Mouse (Mus musculus) hindbrain, postnatal 0 days (tissue): ENCODE results near the gene Actrt1. TPM values are rescaled to one million over a fixed set of nuclear protein-coding genes. Genes with fewer than 3 reads are reported as not detected.

Experiments used
- ATAC-seq: fragments of 200-750 bp; cut with Nextera tagmentation; 2 replicates; pipeline ENCODE4 v1.8.0; 2017; ENCODE audit warnings: mild to moderate bottlenecking, moderate TSS enrichment, moderate library complexity
- DNase-seq: peaks from one replicate; pipeline ENCODE4 v3.0.0-alpha.2; 2015; ENCODE audit warnings: low spot score
- H3K27ac ChIP-seq: fragments of 300-500 bp; sonication (generic); 2 replicates; pipeline ENCODE4 v1.5.1; 2014; ENCODE audit warnings: mild to moderate bottlenecking
- H3K27me3 ChIP-seq: fragments of 300-500 bp; sonication (generic); 2 replicates; pipeline ENCODE4 v1.6.1; 2014; ENCODE audit warnings: low read length, mixed read lengths; ENCODE audit not compliant: insufficient read depth
- H3K36me3 ChIP-seq: fragments of 300-500 bp; sonication (generic); 2 replicates; pipeline ENCODE4 v1.6.1; 2014; ENCODE audit warnings: low read length, mixed read lengths; ENCODE audit not compliant: insufficient read depth
- H3K4me1 ChIP-seq: fragments of 300-500 bp; sonication (generic); 2 replicates; pipeline ENCODE4 v1.6.1; 2014; ENCODE audit warnings: antibody characterized with exemption, low read length, mixed read lengths; ENCODE audit not compliant: insufficient read depth
- H3K4me2 ChIP-seq: fragments of 300-500 bp; sonication (generic); 2 replicates; pipeline ENCODE4 v1.6.1; 2014; ENCODE audit warnings: low read depth, mild to moderate bottlenecking, low read length, moderate library complexity, mixed read lengths
- H3K4me3 ChIP-seq: fragments of 300-500 bp; sonication (generic); 2 replicates; pipeline ENCODE4 v1.5.1; 2014; ENCODE audit warnings: low read length
- H3K9ac ChIP-seq: fragments of 300-500 bp; sonication (generic); replicated peaks from 2 replicates; pipeline ENCODE4 v1.6.1; 2014; ENCODE audit warnings: mild to moderate bottlenecking, low read length, moderate library complexity, mixed read lengths
- H3K9me3 ChIP-seq: fragments of 300-500 bp; sonication (generic); 2 replicates; pipeline ENCODE4 v1.6.1; 2016; ENCODE audit warnings: low read length, mixed read lengths
- CTCF ChIP-seq: IDR thresholded peaks from 2 replicates; pipeline ENCODE4 v1.5.1; 2016; ENCODE audit warnings: antibody characterized with exemption, control low read depth, low read depth
- WGBS: fragments of 180-500 bp; shearing (Covaris S2); extraction: QIAGEN DNeasy Blood & Tissue Kit; methylation state at CpG from one replicate; pipeline ENCODE4 v1.1.7; 2014; 5-methylcytosine and 5-hydroxymethylcytosine counted together
- polyA plus RNA-seq: library from polyadenylated mRNA; unstranded; fragments of >200 nt; fragmentation: Nextera tagmentation; extraction: Ambion mirVana; gene quantifications from 2 replicates; pipeline ENCODE4 v1.2.1, GENCODE M21; 2015
- total RNA-seq: library from RNA; depleted of rRNA; stranded (reverse); fragments of >200 nt; gene quantifications from 2 replicates; pipeline ENCODE4 v1.2.3, GENCODE M21; 2014; rRNA removed

Actrt1 gene
- total RNA-seq (not detected in 2 replicates), polyA plus RNA-seq (not detected in 2 replicates)

GRCm38 (mm10) chrX:46328707-46329106 lies at the start of gene Actrt1:
Gene Actrt1, plus strand, starts transcription at chrX:46329007.
- H3K4me1 ChIP-seq, result no peaks in the 10 kb centered on the region
- ATAC-seq (no peak), DNase-seq (no peak)
- TF ChIP-seq CTCF, result no peak
- H3K9ac ChIP-seq, result no peak within 1 kb of the TSS
- no peak within 1 kb of the TSS for H3K4me3 ChIP-seq
- H3K27ac ChIP-seq, result no peak within 1 kb of the TSS
- H3K9me3 ChIP-seq, result no peaks in the 10 kb centered on the region
- H3K4me2 ChIP-seq, result no peak within 1 kb of the TSS
- no peaks in the 10 kb centered on the region for H3K36me3 ChIP-seq
- H3K27me3 ChIP-seq, result no peaks in the 10 kb centered on the region

- H3K9me3 ChIP-seq, result no peaks in the 10 kb centered on the region
- H3K9ac ChIP-seq, result no peak overlapping the region
- H3K27me3 ChIP-seq, result no peaks in the 10 kb centered on the region
- no peak for TF ChIP-seq CTCF
- H3K36me3 ChIP-seq, result no peaks in the 10 kb centered on the region
- no peak overlapping the region for H3K4me3 ChIP-seq
- no peaks in the 10 kb centered on the region for H3K4me1 ChIP-seq
- no peak overlapping the region for H3K4me2 ChIP-seq
- ATAC-seq (no peak), DNase-seq (no peak)
- WGBS, result 65% methylated on average over 1 of the region's 1 CpGs
- no peak overlapping the region for H3K27ac ChIP-seq
These were observed 2.8 kb downstream of the Actrt1 start for GRCm38 (mm10) chrX:46331463-46332115.
